Mouse (Mus musculus): ENCODE data around the gene Wbp1. TPM values are rescaled to one million over a fixed set of nuclear protein-coding genes. Genes with fewer than 3 reads are reported as not detected.
A peak's percentile ranks its signal among the peaks of the same experiment; 100 is the strongest.

The Wbp1 gene
- polyA plus RNA-seq, 2 experiments = 22.0 to 27.7 TPM

DNA sequence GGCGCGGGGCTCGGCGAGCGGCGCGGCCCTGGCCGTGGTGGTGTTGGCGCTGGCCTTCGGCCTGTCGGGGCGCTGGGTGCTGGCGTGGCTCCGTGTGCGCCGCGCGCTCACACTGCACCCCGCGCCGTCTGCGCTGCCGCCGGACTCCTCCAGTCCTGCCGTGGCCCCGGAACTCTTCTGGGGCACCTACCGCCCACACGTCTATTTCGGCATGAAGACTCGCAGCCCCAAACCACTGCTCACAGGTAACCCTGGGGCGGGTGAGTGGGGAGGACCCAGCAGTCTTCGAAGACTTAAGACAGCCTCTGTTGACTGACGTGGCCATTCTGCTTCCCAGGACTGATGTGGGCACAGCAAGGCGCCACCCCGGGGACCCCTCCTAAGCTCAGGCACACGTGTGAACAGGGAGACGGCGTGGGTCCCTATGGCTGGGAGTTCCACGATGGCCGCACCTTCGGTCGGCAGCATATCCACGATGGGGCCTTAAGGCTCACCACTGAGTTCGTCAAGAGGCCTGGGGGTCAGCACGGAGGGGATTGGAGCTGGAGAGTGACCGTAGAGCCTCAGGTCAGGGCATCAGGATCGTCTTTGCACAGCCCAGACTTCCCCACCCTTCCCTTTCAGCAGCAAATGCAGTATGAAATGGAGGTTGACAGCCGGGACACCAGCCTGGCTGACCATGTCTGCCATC, 5.5 kb downstream of the Wbp1 start:
- peak overlapping the region; percentile 82 to 84 for H3K4me3 ChIP-seq (ENCODE audit: insufficient read depth in 1 of 2, low read depth in 2 of 2, low read length in 2 of 2)
- no peak for DNase-seq (ENCODE audit: low read depth in 3 of 3, low spot score in 3 of 3)
- no peaks in the 10 kb centered on the region for H3K27me3 ChIP-seq (ENCODE audit: control insufficient read depth, insufficient read depth, low read length)
- H3K4me1 ChIP-seq (replicated peaks; ENCODE audit: control insufficient read depth in 2 of 2, insufficient read depth in 2 of 2, low read length in 1 of 2) = peaks cover 18 to 23% of the 10 kb centered on the region in 2 experiments
- H3K27ac ChIP-seq = peak overlapping the region; percentile 65
- WGBS (ENCODE audit: insufficient replicate concordance) = under 1% methylated on average over 38 of the region's 48 CpGs
- peaks cover 6% of the 10 kb centered on the region for H3K36me3 ChIP-seq (replicated peaks; ENCODE audit: control insufficient read depth, insufficient read depth, low read depth)
- TF ChIP-seq CTCF (IDR thresholded peaks at IDR 0.05; ENCODE audit: low read depth) (0 out of 2 replicates have a peak, but pooled peaks have one; percentile 2), EP300 (IDR thresholded peaks at IDR 0.05; ENCODE audit: low read depth) (no peak)
- H3K9me3 ChIP-seq (ENCODE audit: control insufficient read depth, low read length) = no peaks in the 10 kb centered on the region
- ATAC-seq (ENCODE audit: insufficient read depth) = peak; percentile 56; the same call in 1 of the 2 replicates
- H3K9ac ChIP-seq (replicated peaks) = peak overlapping the region; percentile 72
- peak overlapping the region; percentile 95 for H3K4me2 ChIP-seq (ENCODE audit: low read depth)

DNA sequence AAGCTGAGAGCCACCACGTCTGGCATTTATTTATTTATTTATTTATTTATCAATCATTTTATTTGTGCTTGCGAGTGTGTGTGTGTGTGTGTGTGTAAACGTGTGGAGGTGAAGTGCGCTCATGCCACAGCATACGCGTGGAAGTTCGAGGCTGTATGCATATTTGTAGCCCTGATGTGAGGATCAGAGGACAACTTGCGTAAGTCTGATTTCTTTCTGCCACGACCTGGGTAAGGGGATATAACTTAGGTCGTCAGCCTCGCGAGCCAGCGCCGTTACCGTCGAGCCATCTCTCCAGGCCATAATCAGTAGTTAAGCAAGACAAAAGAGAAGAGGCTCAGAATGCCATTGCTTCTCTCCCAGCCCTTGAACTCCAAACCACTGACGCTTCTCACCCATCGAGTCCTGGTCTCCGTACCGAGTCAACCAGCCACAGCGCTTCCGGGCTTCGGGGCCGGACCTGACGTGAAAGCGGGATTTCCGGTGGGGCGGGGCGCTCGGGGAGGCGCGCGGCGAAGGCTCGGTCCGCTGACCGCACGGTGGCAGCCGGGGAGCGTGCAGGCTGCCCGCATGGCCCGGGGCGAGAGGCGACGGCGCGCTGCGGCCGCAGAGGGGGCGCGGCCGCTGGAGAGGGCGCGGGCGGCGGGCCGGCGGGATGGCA, 6.2 kb downstream of the Wbp1 start, which contains the start of gene Mogs:
Gene Mogs, plus strand, starts transcription at position 486 of the 661 bp plus-strand sequence.
- Histone ChIP-seq H3K27ac (peak within 1 kb of the TSS; percentile 72), H3K9ac (replicated peaks) (peak within 1 kb of the TSS; percentile 72), H3K4me1 (replicated peaks; ENCODE audit: control insufficient read depth in 2 of 2, insufficient read depth in 2 of 2, low read length in 1 of 2) (peaks cover 17 to 24% of the 10 kb centered on the region in 2 experiments), H3K27me3 (ENCODE audit: control insufficient read depth, insufficient read depth, low read length) (no peaks in the 10 kb centered on the region), H3K4me2 (ENCODE audit: low read depth) (peak within 1 kb of the TSS; percentile 95), H3K9me3 (ENCODE audit: control insufficient read depth, low read length) (no peaks in the 10 kb centered on the region), H3K36me3 (replicated peaks; ENCODE audit: control insufficient read depth, insufficient read depth, low read depth) (peaks cover 7% of the 10 kb centered on the region), H3K4me3 (ENCODE audit: insufficient read depth in 1 of 2, low read depth in 2 of 2, low read length in 2 of 2) (peak within 1 kb of the TSS; percentile 82 to 84)
- under 1% methylated on average over 53 of the region's 58 CpGs for WGBS (ENCODE audit: insufficient replicate concordance)
- DNase-seq (ENCODE audit: low read depth in 3 of 3, low spot score in 3 of 3) (peak; percentile 80 to 84 (median 81)), ATAC-seq (ENCODE audit: insufficient read depth) (peak; percentile 90)
- TF ChIP-seq EP300 (IDR thresholded peaks at IDR 0.05; ENCODE audit: low read depth) (no peak), CTCF (IDR thresholded peaks at IDR 0.05; ENCODE audit: low read depth) (peak; percentile 41)

DNA sequence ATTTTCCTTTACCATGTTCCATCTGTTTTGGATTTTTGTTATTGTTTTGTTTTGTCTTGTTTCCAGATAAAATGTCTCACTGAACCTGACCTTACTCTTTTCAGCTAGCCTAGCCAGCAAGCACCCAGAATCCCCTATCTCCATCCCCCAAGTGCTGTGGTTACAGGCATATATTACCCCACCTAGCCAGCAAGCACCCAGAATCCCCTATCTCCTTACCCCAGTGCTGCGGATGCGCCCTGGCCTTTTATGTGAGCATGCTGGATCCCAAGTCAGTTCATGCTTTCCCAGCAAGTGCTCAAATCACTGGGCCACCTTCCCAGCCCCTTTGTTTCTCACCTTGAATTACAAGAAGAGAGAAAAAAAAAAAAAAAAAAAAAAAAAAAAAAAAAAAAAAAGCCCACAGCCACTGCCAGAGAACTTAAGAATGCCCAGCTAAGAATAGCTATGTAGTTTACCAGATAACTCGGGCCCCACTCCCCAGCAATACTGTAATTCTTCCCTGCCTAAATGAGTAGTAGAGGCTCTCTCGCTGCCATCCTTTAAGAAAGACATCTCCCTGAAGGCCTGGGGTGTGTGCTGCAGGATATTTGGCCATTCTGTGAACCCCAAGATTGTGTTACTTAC, 9.7 kb downstream of the Wbp1 start:
- TF ChIP-seq CTCF (IDR thresholded peaks at IDR 0.05; ENCODE audit: low read depth) (no peak), EP300 (IDR thresholded peaks at IDR 0.05; ENCODE audit: low read depth) (no peak)
- DNase-seq (ENCODE audit: low read depth in 3 of 3, low spot score in 3 of 3) = no peak
- WGBS (ENCODE audit: insufficient replicate concordance) = 51% methylated on average over 4 of the region's 4 CpGs
- H3K4me1 ChIP-seq (replicated peaks; ENCODE audit: control insufficient read depth in 2 of 2, insufficient read depth in 2 of 2, low read length in 1 of 2) = peaks cover 22 to 32% of the 10 kb centered on the region in 2 experiments
- H3K4me2 ChIP-seq (ENCODE audit: low read depth) = no peak overlapping the region
- ATAC-seq (ENCODE audit: insufficient read depth) = no peak
- H3K27ac ChIP-seq = no peak overlapping the region
- H3K36me3 ChIP-seq (replicated peaks; ENCODE audit: control insufficient read depth, insufficient read depth, low read depth) = peaks cover 3% of the 10 kb centered on the region; the same call in 1 of the 2 replicates
- H3K27me3 ChIP-seq (ENCODE audit: control insufficient read depth, insufficient read depth, low read length) = no peaks in the 10 kb centered on the region
- no peaks in the 10 kb centered on the region for H3K9me3 ChIP-seq (ENCODE audit: control insufficient read depth, low read length)
- no peak overlapping the region for H3K4me3 ChIP-seq (ENCODE audit: insufficient read depth in 1 of 2, low read depth in 2 of 2, low read length in 2 of 2)
- no peak overlapping the region for H3K9ac ChIP-seq (replicated peaks)

DNA sequence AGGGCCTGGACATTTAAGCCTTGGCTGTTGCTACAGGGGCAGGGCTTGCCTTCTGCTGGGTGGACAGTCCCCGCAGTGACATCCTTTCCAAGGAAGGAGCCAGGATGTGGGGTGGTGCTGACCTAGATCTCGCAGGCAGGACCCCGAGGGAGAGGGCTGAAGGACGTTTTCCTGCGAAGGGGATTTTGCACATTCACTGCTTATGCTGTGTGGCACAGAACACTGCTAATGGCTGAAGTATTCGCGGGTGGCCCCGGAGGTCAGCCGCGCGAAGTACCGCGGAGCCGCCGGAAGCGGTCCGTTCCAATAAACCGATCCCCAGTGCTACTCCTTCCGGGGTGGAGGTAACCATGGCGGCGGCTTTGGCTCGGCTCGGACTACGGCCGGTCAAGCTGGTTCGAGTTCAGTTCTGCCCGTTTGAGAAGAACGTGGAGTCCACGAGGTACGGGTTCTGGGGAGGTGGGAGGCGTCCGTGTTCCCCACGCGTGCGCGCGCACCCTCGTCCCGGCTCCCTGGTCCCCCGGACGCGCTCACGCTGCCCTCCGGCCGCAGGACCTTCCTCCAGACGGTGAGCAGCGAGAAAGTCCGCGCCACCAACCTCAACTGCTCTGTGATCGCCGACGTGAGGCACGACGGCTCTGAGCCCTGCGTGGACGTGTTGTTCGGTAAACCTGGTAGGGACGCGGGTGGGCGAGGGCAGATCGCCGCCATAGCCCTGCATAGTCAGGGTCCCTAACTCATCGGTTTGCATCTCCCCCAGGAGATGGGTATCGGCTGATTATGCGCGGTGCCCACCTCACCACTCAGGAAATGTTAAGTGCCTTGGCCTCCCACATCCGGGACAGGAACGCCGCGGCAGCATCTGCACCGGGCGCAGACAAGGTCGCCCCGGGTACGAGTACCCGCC, 12.3 kb downstream of the Wbp1 start, which contains the start of gene Mrpl53:
Gene Mrpl53, plus strand, starts transcription at position 279 of the 907 bp plus-strand sequence.
- WGBS (ENCODE audit: insufficient replicate concordance) = under 1% methylated on average over 76 of the region's 76 CpGs
- TF ChIP-seq EP300 (IDR thresholded peaks at IDR 0.05; ENCODE audit: low read depth) (no peak; the same call in 1 of the 2 replicates), CTCF (IDR thresholded peaks at IDR 0.05; ENCODE audit: low read depth) (0 out of 2 replicates have a peak, but pooled peaks have one; percentile 0)

More for the DNA sequence above, 12.3 kb downstream of the Wbp1 start, which contains the start of gene Mrpl53:
- Histone ChIP-seq H3K27ac (peak within 1 kb of the TSS; percentile 92), H3K9me3 (ENCODE audit: control insufficient read depth, low read length) (no peaks in the 10 kb centered on the region), H3K9ac (replicated peaks) (peak within 1 kb of the TSS; percentile 97), H3K4me1 (replicated peaks; ENCODE audit: control insufficient read depth in 2 of 2, insufficient read depth in 2 of 2, low read length in 1 of 2) (peaks cover 16 to 23% of the 10 kb centered on the region in 2 experiments), H3K4me2 (ENCODE audit: low read depth) (peak within 1 kb of the TSS; percentile 97), H3K36me3 (replicated peaks; ENCODE audit: control insufficient read depth, insufficient read depth, low read depth) (peaks cover 3% of the 10 kb centered on the region; the same call in 1 of the 2 replicates), H3K4me3 (ENCODE audit: insufficient read depth in 1 of 2, low read depth in 2 of 2, low read length in 2 of 2) (peak within 1 kb of the TSS; percentile 79 to 99), H3K27me3 (ENCODE audit: control insufficient read depth, insufficient read depth, low read length) (no peaks in the 10 kb centered on the region)
- DNase-seq (ENCODE audit: low read depth in 3 of 3, low spot score in 3 of 3) (peak in 2 of 3 experiments; percentile 49 to 59), ATAC-seq (ENCODE audit: insufficient read depth) (peak; percentile 80)
